Mouse (Mus musculus) neural tube, embryonic 15.5 days (tissue): ENCODE results near the gene Ube3a. TPM values are rescaled to one million over a fixed set of nuclear protein-coding genes. Genes with fewer than 3 reads are reported as not detected.

Experiments used
- ATAC-seq: fragments of 200-750 bp; cut with Nextera tagmentation; 2 replicates; pipeline ENCODE4 v1.8.0; 2017; ENCODE audit warnings: mild to moderate bottlenecking, moderate TSS enrichment, moderate library complexity; ENCODE audit not compliant: low FRiP score
- H3K27ac ChIP-seq: fragments of 300-500 bp; sonication (generic); replicated peaks from 2 replicates; pipeline ENCODE4 v1.5.1; 2015; ENCODE audit warnings: mild to moderate bottlenecking, inconsistent platforms
- H3K27me3 ChIP-seq: fragments of 300-500 bp; sonication (generic); replicated peaks from 2 replicates; pipeline ENCODE4 v1.6.1; 2015; ENCODE audit warnings: inconsistent platforms
- H3K36me3 ChIP-seq: fragments of 300-500 bp; sonication (generic); 2 replicates; pipeline ENCODE4 v1.6.1; 2015; ENCODE audit warnings: inconsistent platforms
- H3K4me1 ChIP-seq: fragments of 300-500 bp; sonication (generic); 2 replicates; pipeline ENCODE4 v1.6.1; 2015; ENCODE audit warnings: inconsistent platforms
- H3K4me2 ChIP-seq: fragments of 300-500 bp; sonication (generic); 2 replicates; pipeline ENCODE4 v1.6.1; 2015; ENCODE audit warnings: inconsistent platforms, mild to moderate bottlenecking, moderate library complexity
- H3K4me3 ChIP-seq: fragments of 300-500 bp; sonication (generic); replicated peaks from 2 replicates; pipeline ENCODE4 v1.5.1; 2015; ENCODE audit warnings: mild to moderate bottlenecking, inconsistent platforms
- H3K9ac ChIP-seq: fragments of 300-500 bp; sonication (generic); replicated peaks from 2 replicates; pipeline ENCODE4 v1.6.1; 2015; ENCODE audit warnings: mild to moderate bottlenecking, inconsistent platforms
- H3K9me3 ChIP-seq: fragments of 300-500 bp; sonication (generic); replicated peaks from 2 replicates; pipeline ENCODE4 v1.6.1; 2016; ENCODE audit warnings: inconsistent platforms
- WGBS: fragments of 180-500 bp; shearing (Covaris S2); methylation state at CpG from one replicate; pipeline ENCODE4 v1.1.7; 2015; ENCODE audit warnings: mixed read lengths; 5-methylcytosine and 5-hydroxymethylcytosine counted together
- polyA plus RNA-seq: library from polyadenylated mRNA; unstranded; fragments of >200 nt; fragmentation: Nextera tagmentation; extraction: Ambion mirVana; gene quantifications from 2 replicates; pipeline ENCODE4 v1.2.1, GENCODE M21; 2015

Gene Ube3a
- polyA plus RNA-seq, result 163 and 178 TPM in 2 replicates

- H3K4me2 ChIP-seq, result peak within 1 kb of the TSS; percentile 69
- H3K4me1 ChIP-seq, result peaks cover 13% of the 10 kb centered on the region
- under 1% methylated on average over 46 of the region's 50 CpGs for WGBS
- no peaks in the 10 kb centered on the region for H3K36me3 ChIP-seq
- H3K4me3 ChIP-seq, result peak within 1 kb of the TSS; percentile 70
- H3K9me3 ChIP-seq, result no peaks in the 10 kb centered on the region
- no peaks in the 10 kb centered on the region for H3K27me3 ChIP-seq
- ATAC-seq, result peak; percentile 97
- peak within 1 kb of the TSS; percentile 86 for H3K9ac ChIP-seq
- H3K27ac ChIP-seq, result peak within 1 kb of the TSS; percentile 100
Observed at GRCm38 (mm10) chr7:59228045-59228865, at the start of gene Ube3a. Ube3a (plus strand) TSS chr7:59228750.

- H3K4me1 ChIP-seq, result no peaks in the 10 kb centered on the region
- no peak for ATAC-seq
- no peaks in the 10 kb centered on the region for H3K9me3 ChIP-seq
- no peaks in the 10 kb centered on the region for H3K27me3 ChIP-seq
- no peak overlapping the region for H3K27ac ChIP-seq
- no peak overlapping the region for H3K9ac ChIP-seq
- H3K4me3 ChIP-seq, result no peak overlapping the region
- no peaks in the 10 kb centered on the region for H3K36me3 ChIP-seq
- no peak overlapping the region for H3K4me2 ChIP-seq
Observed at GRCm38 (mm10) chr7:59192831-59193230, 35.7 kb upstream of the Ube3a start.

GRCm38 (mm10) chr7:59214911-59215310, 13.6 kb upstream of the Ube3a start:
- Histone ChIP-seq H3K4me3 (no peak overlapping the region), H3K27me3 (no peaks in the 10 kb centered on the region), H3K27ac (no peak overlapping the region), H3K36me3 (no peaks in the 10 kb centered on the region), H3K9me3 (peaks cover 22% of the 10 kb centered on the region), H3K4me2 (no peak overlapping the region), H3K4me1 (no peaks in the 10 kb centered on the region), H3K9ac (no peak overlapping the region)
- WGBS, result 79% methylated on average over 1 of the region's 1 CpGs
- no peak for ATAC-seq

GRCm38 (mm10) chr7:59221244-59221643, 7.3 kb upstream of the Ube3a start:
- H3K4me3 ChIP-seq, result no peak overlapping the region
- H3K27me3 ChIP-seq, result no peaks in the 10 kb centered on the region
- H3K36me3 ChIP-seq, result no peaks in the 10 kb centered on the region
- no peaks in the 10 kb centered on the region for H3K4me1 ChIP-seq
- H3K27ac ChIP-seq, result no peak overlapping the region
- no peak overlapping the region for H3K9ac ChIP-seq
- no peak for ATAC-seq
- H3K4me2 ChIP-seq, result no peak overlapping the region
- no peaks in the 10 kb centered on the region for H3K9me3 ChIP-seq
- 88% methylated on average over 1 of the region's 1 CpGs for WGBS

GRCm38 (mm10) chr7:59228866-59229182, 274 bp downstream of the Ube3a start:
- peak overlapping the region; percentile 100 for H3K27ac ChIP-seq
- 0% methylated on average over 38 of the region's 39 CpGs for WGBS
- H3K4me3 ChIP-seq, result peak overlapping the region; percentile 70
- H3K9me3 ChIP-seq, result no peaks in the 10 kb centered on the region
- H3K4me2 ChIP-seq, result peak overlapping the region; percentile 69
- H3K4me1 ChIP-seq, result peaks cover 13% of the 10 kb centered on the region
- no peak for ATAC-seq
- peak overlapping the region; percentile 86 for H3K9ac ChIP-seq
- H3K27me3 ChIP-seq, result no peaks in the 10 kb centered on the region
- H3K36me3 ChIP-seq, result no peaks in the 10 kb centered on the region

GRCm38 (mm10) chr7:59229183-59229911, 797 bp downstream of the Ube3a start:
- ATAC-seq, result peak; percentile 62
- WGBS, result under 1% methylated on average over 52 of the region's 52 CpGs
- H3K4me3 ChIP-seq, result peak overlapping the region; percentile 70
- H3K4me2 ChIP-seq, result peak overlapping the region; percentile 69
- H3K9ac ChIP-seq, result peak overlapping the region; percentile 86
- H3K4me1 ChIP-seq, result peaks cover 13% of the 10 kb centered on the region
- H3K9me3 ChIP-seq, result no peaks in the 10 kb centered on the region
- H3K27me3 ChIP-seq, result no peaks in the 10 kb centered on the region
- H3K36me3 ChIP-seq, result no peaks in the 10 kb centered on the region
- peak overlapping the region; percentile 100 for H3K27ac ChIP-seq

- peak overlapping the region; percentile 37; the same call in 1 of the 2 replicates for H3K9ac ChIP-seq
- 44% methylated on average over 4 of the region's 4 CpGs for WGBS
- ATAC-seq, result no peak
- H3K4me1 ChIP-seq, result peaks cover 13% of the 10 kb centered on the region
- no peaks in the 10 kb centered on the region for H3K27me3 ChIP-seq
- peak overlapping the region; percentile 69 for H3K4me2 ChIP-seq
- peak overlapping the region; percentile 70 for H3K4me3 ChIP-seq
- H3K9me3 ChIP-seq, result no peaks in the 10 kb centered on the region
- no peaks in the 10 kb centered on the region for H3K36me3 ChIP-seq
- no peak overlapping the region for H3K27ac ChIP-seq
Observed at GRCm38 (mm10) chr7:59230304-59230703, 1.8 kb downstream of the Ube3a start.

- Histone ChIP-seq H3K27me3 (no peaks in the 10 kb centered on the region), H3K4me1 (peaks cover 13% of the 10 kb centered on the region), H3K4me2 (peak overlapping the region; percentile 69), H3K4me3 (peak overlapping the region; percentile 24), H3K36me3 (no peaks in the 10 kb centered on the region), H3K27ac (no peak overlapping the region), H3K9me3 (no peaks in the 10 kb centered on the region), H3K9ac (no peak overlapping the region)
- ATAC-seq, result no peak
- WGBS, result 51% methylated on average over 5 of the region's 5 CpGs
Observed at GRCm38 (mm10) chr7:59230768-59231167, 2.2 kb downstream of the Ube3a start.

GRCm38 (mm10) chr7:59231960-59232359, 3.4 kb downstream of the Ube3a start:
- no peak overlapping the region for H3K4me3 ChIP-seq

GRCm38 (mm10) chr7:59234773-59235401, 6.3 kb downstream of the Ube3a start:
- no peaks in the 10 kb centered on the region for H3K36me3 ChIP-seq
- H3K4me2 ChIP-seq, result no peak overlapping the region
- no peak for ATAC-seq
- no peaks in the 10 kb centered on the region for H3K27me3 ChIP-seq
- H3K27ac ChIP-seq, result no peak overlapping the region
- no peak overlapping the region for H3K9ac ChIP-seq
- no peaks in the 10 kb centered on the region for H3K9me3 ChIP-seq
- H3K4me3 ChIP-seq, result no peak overlapping the region
- 97% methylated on average over 8 of the region's 8 CpGs for WGBS
- peaks cover 16% of the 10 kb centered on the region for H3K4me1 ChIP-seq

More at GRCm38 (mm10) chr7:59231960-59232359, 3.4 kb downstream of the Ube3a start:
- Histone ChIP-seq H3K9ac (no peak overlapping the region), H3K9me3 (no peaks in the 10 kb centered on the region), H3K27ac (no peak overlapping the region), H3K27me3 (no peaks in the 10 kb centered on the region), H3K4me2 (peak overlapping the region; percentile 34; the same call in 1 of the 2 replicates), H3K36me3 (no peaks in the 10 kb centered on the region), H3K4me1 (peaks cover 13% of the 10 kb centered on the region)
- ATAC-seq, result no peak
- WGBS, result 76% methylated on average over 1 of the region's 1 CpGs

- no peaks in the 10 kb centered on the region for H3K9me3 ChIP-seq
- WGBS, result 71% methylated on average over 3 of the region's 3 CpGs
- H3K4me3 ChIP-seq, result no peak overlapping the region
Observed at GRCm38 (mm10) chr7:59243257-59243656, 14.7 kb downstream of the Ube3a start.

More at GRCm38 (mm10) chr7:59243257-59243656, 14.7 kb downstream of the Ube3a start:
- H3K4me2 ChIP-seq, result no peak overlapping the region
- 0 out of 2 replicates have a peak, but pooled peaks cover 2% of the 10 kb centered on the region for H3K4me1 ChIP-seq
- H3K9ac ChIP-seq, result no peak overlapping the region
- H3K36me3 ChIP-seq, result no peaks in the 10 kb centered on the region
- no peaks in the 10 kb centered on the region for H3K27me3 ChIP-seq
- no peak for ATAC-seq
- H3K27ac ChIP-seq, result no peak overlapping the region
